Mouse (Mus musculus) ES-Bruce4 (cell line): ENCODE data around the gene Kmt2d.

Experiments used
- CTCF ChIP-seq: IDR thresholded peaks from one replicate; pipeline ENCODE4 v1.8.1; 2011; ENCODE audit warnings: low read depth, low read length
- EP300 ChIP-seq: IDR thresholded peaks from 2 replicates; pipeline ENCODE4 v1.6.1; 2011; ENCODE audit warnings: low read depth, low read length; ENCODE audit not compliant: insufficient read depth
- POLR2A ChIP-seq: IDR thresholded peaks from one replicate; pipeline ENCODE4 v1.8.1; 2011; ENCODE audit warnings: low read length; ENCODE audit not compliant: insufficient read depth

DNA sequence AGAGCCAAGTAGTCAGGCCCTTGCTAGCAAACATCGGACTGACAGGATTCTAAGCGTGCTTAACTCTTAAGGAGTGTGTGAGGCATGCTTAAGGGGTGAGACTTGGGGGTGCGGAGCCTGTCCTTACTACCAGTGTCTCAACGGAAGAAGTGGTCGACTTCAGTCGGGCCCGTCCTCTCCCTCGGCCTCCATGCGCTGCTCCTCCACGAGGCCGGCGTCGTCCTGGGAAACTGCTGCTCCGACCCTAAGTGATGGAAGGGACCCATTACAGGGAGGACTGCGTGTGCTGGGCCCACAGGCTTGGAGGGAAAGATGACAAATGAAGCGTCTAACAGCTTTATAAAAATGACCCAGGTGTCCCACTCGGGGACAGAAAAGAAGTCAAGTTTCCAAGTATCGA, 10.1 kb downstream of the Kmt2d start:
- TF ChIP-seq POLR2A: no peak
- no peak for TF ChIP-seq CTCF
- no peak for TF ChIP-seq EP300
